Mouse (Mus musculus) ES-E14 (cell line): ENCODE measurements around the gene Wwtr1. TPM values are rescaled to one million over a fixed set of nuclear protein-coding genes. Genes with fewer than 3 reads are reported as not detected.

ENCODE experiments used
- DNase-seq: peaks from one replicate; pipeline ENCODE4 v3.0.0-alpha.2; 2013; ENCODE audit warnings: low read depth, low spot score
- H3K27ac ChIP-seq: 2 replicates; pipeline ENCODE4 v1.5.1; 2012; ENCODE audit warnings: low read depth, mild to moderate bottlenecking, low read length, moderate library complexity, mixed read lengths; ENCODE audit not compliant: poor library complexity, insufficient read depth, severe bottlenecking
- H3K36me3 ChIP-seq: 2 replicates; pipeline ENCODE4 v1.6.1; 2012; ENCODE audit warnings: mild to moderate bottlenecking, low read length, moderate library complexity, mixed read lengths; ENCODE audit not compliant: control insufficient read depth, poor library complexity, insufficient read depth, severe bottlenecking
- H3K4me1 ChIP-seq, 2 experiments: fragments of 150-350 bp in 1 of 2; sonication (generic) in 1 of 2; 2 replicates each; pipeline ENCODE4 v1.6.1; 2012; ENCODE audit warnings: low read length in 2 of 2, mild to moderate bottlenecking in 1 of 2, mixed read lengths in 1 of 2; ENCODE audit not compliant: control insufficient read depth in 2 of 2, insufficient read depth in 2 of 2, poor library complexity in 1 of 2
- H3K4me3 ChIP-seq, 2 experiments: fragments of 150-350 bp in 1 of 2; sonication (generic) in 1 of 2; 2 replicates each; pipeline ENCODE4 v1.5.1; 2012; ENCODE audit warnings: low read length in 2 of 2, low read depth in 1 of 2, mild to moderate bottlenecking in 1 of 2, mixed read lengths in 1 of 2; ENCODE audit not compliant: insufficient read depth in 1 of 2, poor library complexity in 1 of 2, severe bottlenecking in 1 of 2
- H3K9ac ChIP-seq: 2 replicates; pipeline ENCODE4 v1.6.1; 2012; ENCODE audit warnings: low read depth, mild to moderate bottlenecking, low read length, mixed read lengths; ENCODE audit not compliant: poor library complexity, insufficient read depth, severe bottlenecking
- H3K9me3 ChIP-seq: fragments of 150-350 bp; sonication (generic); 2 replicates; pipeline ENCODE4 v1.6.1; 2012; ENCODE audit warnings: low read depth, mild to moderate bottlenecking, low read length; ENCODE audit not compliant: control insufficient read depth, insufficient read depth
- CHD2 ChIP-seq: IDR thresholded peaks from 2 replicates; pipeline ENCODE4 v1.6.1; 2014; ENCODE audit warnings: mild to moderate bottlenecking, low read depth, low read length, inconsistent platforms
- HCFC1 ChIP-seq: IDR thresholded peaks from 2 replicates; pipeline ENCODE4 v1.6.1; 2012; ENCODE audit warnings: low read length, inconsistent platforms, borderline replicate concordance; ENCODE audit not compliant: insufficient read depth
- MAFK ChIP-seq: IDR thresholded peaks from 2 replicates; pipeline ENCODE4 v1.6.1; 2014; ENCODE audit warnings: mild to moderate bottlenecking, low read depth, low read length, inconsistent platforms; ENCODE audit not compliant: insufficient read depth
- ZC3H11A ChIP-seq: IDR thresholded peaks from 2 replicates; pipeline ENCODE4 v1.6.1; 2012; ENCODE audit warnings: low read depth, mild to moderate bottlenecking, inconsistent platforms, low read length, borderline replicate concordance
- ZNF384 ChIP-seq: IDR thresholded peaks from 2 replicates; pipeline ENCODE4 v1.6.1; 2012; ENCODE audit warnings: low read depth, low read length, inconsistent platforms
- in situ Hi-C, 2 experiments: fragments of 600-800 bp; cut with MboI; formaldehyde crosslinking; loops; one replicate each; pipeline ENCODE4 v1.15.1; 2025; ENCODE audit warnings: low sequenced_read_pairs in 2 of 2, inconsistent platforms in 1 of 2; ENCODE audit not compliant: unreplicated experiment in 2 of 2
- total RNA-seq: library from RNA; depleted of rRNA; stranded (reverse); fragments of 300-350 nt; gene quantifications from 2 replicates; pipeline ENCODE4 v1.2.3, GENCODE M21; 2012

Gene Wwtr1
- total RNA-seq, 1 experiment, result 20.0 TPM

DNA sequence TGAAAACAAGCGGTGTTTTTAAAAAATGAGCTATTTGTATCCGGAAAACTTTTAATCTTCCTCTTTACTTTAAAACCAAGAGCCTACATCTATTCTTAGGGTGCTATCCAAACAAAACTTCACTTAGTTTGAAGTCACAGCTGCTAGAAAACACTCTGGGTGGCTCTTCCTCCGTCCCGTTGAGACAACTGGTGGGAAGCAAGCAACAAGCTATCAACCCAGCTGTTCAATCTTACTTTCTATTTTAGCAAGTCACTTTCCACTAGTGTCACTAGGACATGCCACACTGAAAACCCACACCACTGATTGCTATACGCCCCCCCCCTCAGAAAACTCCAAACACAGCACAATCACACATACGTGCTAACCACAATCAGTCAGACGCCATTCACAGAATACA is 55.7 kb downstream of the Wwtr1 start:
- DNase-seq, result no peak
- Histone ChIP-seq H3K36me3 (no peaks in the 10 kb centered on the region), H3K4me1 (no peaks in the 10 kb centered on the region), H3K9me3 (no peaks in the 10 kb centered on the region), H3K4me3 (no peak overlapping the region), H3K27ac (no peak overlapping the region), H3K9ac (no peak overlapping the region)
- no peak for TF ChIP-seq ZC3H11A
- no peak for TF ChIP-seq ZNF384
- no peak for TF ChIP-seq HCFC1
- TF ChIP-seq CHD2, result no peak
- TF ChIP-seq MAFK, result no peak
- in situ Hi-C loops, result no loop called here

DNA sequence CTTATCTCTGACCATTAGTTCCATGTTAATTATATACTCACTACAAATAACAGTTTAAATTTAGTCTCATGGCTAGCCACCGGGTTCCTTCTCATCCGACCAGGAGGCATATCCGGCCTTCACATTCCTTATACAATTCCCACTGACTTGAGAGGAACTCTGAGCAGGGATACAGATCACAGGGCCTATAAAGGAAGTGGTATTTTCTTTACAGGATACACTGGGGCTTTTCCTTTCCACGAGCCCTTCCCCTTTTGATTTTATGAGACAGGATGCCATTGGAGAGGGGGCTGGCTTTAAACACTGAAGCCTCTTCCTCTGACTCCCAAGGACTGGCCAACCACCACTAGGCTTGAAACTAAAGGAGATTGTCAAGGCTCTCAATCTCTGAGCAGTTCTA is 59.6 kb downstream of the Wwtr1 start:
- Histone ChIP-seq H3K4me1 (peaks cover 0 to 4% of the 10 kb centered on the region in 2 experiments; a peak in 2 of 4 replicates), H3K9ac (no peak overlapping the region), H3K9me3 (no peaks in the 10 kb centered on the region), H3K27ac (no peak overlapping the region), H3K36me3 (no peaks in the 10 kb centered on the region), H3K4me3 (no peak overlapping the region)
- in situ Hi-C loops, result no loop called here
- no peak for TF ChIP-seq MAFK
- TF ChIP-seq ZC3H11A, result no peak
- TF ChIP-seq HCFC1, result no peak
- no peak for TF ChIP-seq CHD2
- DNase-seq, result no peak

DNA sequence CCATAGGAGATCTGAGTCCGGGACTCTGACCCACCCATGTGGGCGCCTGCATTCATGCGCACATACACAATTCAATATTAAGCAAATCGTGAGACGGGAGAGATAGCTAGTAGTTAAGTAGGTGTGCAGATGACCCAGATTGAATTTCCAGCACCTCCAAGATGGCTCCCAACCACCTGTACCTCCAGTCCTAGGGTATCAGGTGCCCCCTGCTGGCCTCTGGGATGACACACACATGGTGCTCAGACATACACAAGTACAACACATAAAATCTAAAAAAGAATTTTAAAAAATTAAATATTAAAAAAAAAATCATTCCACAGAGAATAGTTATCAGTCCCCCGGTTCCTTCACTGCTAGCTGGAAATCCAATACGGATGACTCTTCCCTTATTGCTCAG is 60.7 kb downstream of the Wwtr1 start:
- H3K27ac ChIP-seq, result no peak overlapping the region
- in situ Hi-C loops, result no loop called here
- no peaks in the 10 kb centered on the region for H3K9me3 ChIP-seq
- H3K4me3 ChIP-seq, result no peak overlapping the region
- no peaks in the 10 kb centered on the region for H3K36me3 ChIP-seq
- TF ChIP-seq CHD2, result no peak
- TF ChIP-seq HCFC1, result no peak
- no peak for TF ChIP-seq ZNF384
- TF ChIP-seq ZC3H11A, result no peak
- TF ChIP-seq MAFK, result no peak
- no peak overlapping the region for H3K9ac ChIP-seq
- peaks cover 0 to 4% of the 10 kb centered on the region in 2 experiments; a peak in 2 of 4 replicates for H3K4me1 ChIP-seq
- DNase-seq, result no peak

DNA sequence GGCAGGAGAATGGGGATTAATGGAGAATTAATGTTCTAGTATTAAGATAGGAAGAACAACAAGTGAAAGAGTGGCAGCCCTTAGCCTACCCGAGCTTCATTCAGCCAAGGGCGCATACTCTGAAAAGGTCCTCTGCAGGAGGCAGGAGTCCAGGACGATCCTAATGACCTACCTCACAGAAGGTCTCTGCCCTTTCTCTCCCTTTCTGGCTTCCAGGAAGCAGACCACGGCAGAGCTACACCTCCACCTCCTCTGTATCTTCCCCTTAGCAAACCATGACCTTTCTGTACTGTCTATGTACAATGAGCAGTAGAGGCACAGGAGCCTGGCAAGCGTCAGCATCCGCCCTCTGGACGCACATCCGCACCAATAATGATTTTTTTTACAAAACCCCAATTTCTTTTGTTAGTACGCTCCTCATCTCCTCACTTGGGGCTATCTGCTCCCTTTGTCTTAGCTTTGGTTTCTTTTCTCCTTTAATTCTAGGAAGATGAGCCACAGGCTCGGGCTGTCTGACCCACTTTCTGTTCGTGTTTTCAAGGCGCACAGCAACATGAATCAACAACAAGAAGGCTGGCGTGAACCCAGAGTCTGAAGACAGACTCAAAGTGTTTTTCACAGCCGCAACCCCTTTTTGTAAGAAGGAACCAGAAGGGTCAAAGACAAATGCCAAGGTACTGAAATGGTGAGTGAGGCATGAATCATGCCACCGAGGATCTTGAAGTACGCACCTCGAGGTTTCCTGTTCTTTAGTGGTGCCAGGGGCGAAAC is 63.7 kb downstream of the Wwtr1 start:
- in situ Hi-C loops, result no loop called here
- peaks cover 0 to 4% of the 10 kb centered on the region in 2 experiments; a peak in 2 of 4 replicates for H3K4me1 ChIP-seq
- no peak overlapping the region for H3K9ac ChIP-seq
- TF ChIP-seq ZC3H11A, result no peak
- TF ChIP-seq CHD2, result no peak
- TF ChIP-seq ZNF384, result no peak
- no peak for TF ChIP-seq MAFK
- TF ChIP-seq HCFC1, result no peak
- H3K27ac ChIP-seq, result no peak overlapping the region
- H3K9me3 ChIP-seq, result no peaks in the 10 kb centered on the region
- H3K4me3 ChIP-seq, result no peak overlapping the region
- no peaks in the 10 kb centered on the region for H3K36me3 ChIP-seq
- no peak for DNase-seq
